Mouse (Mus musculus): ENCODE results near the gene Aatk. TPM values are rescaled to one million over a fixed set of nuclear protein-coding genes. Genes with fewer than 3 reads are reported as not detected.

Gene Aatk
- polyA plus RNA-seq, 1 experiment from 2014 or later: 3.5 TPM

DNA sequence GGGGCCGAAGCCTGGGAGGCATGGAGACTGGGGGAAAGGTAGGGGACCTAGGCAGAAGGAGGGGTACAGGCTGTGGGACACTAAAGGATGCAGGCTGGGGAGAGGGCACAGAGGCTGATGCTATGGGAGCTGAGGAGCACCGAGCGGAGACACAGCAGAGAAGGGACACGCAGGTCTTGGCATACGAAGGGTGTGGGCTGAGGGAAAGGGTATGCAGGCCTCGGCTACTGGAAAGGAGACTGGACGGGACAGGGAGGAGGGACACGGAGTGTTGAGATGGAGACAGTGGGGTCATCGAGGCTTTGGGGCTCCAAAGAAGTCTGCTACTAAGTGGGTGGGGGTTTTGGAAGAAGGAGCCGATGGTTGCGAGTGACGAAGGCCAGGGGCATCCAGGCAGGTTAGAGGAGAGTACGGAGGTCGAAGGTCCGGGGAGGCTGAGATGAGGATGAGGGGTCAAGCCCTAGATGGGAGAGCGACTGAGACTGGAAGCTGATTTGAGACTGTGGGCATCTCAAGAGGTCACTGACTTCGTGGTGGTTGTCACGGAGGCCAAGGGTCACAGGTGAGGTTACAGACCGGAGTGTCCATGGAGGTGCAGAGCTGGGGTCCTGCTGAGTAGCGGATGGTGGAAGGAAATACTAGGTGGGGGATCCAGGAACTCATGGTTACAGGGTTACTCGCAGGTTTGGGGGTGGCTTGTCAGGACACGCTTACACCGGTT is 724 bp upstream of the Aatk start:
- ATAC-seq (replicated peaks; ENCODE audit: low FRiP score): peak; percentile 49; the same call in 1 of the 2 replicates
- WGBS: 7% methylated on average over 23 of the region's 23 CpGs
- no peak for DNase-seq (ENCODE audit: low spot score)
- H3K9me3 ChIP-seq (ENCODE audit: control insufficient read depth, low read length): no peaks in the 10 kb centered on the region
- H3K4me1 ChIP-seq (replicated peaks; ENCODE audit: control insufficient read depth, insufficient read depth, low read length): peaks cover 18% of the 10 kb centered on the region
- no peaks in the 10 kb centered on the region for H3K36me3 ChIP-seq (ENCODE audit: control insufficient read depth, insufficient read depth, low read length)
- peak overlapping the region; percentile 87 for H3K9ac ChIP-seq (ENCODE audit: low read length)
- peak overlapping the region; percentile 97 for H3K4me2 ChIP-seq (ENCODE audit: low read depth, low read length, severe bottlenecking)
- no peak overlapping the region for H3K27ac ChIP-seq (ENCODE audit: low read depth, low read length)
- H3K4me3 ChIP-seq (ENCODE audit: low read depth, low read length): peak overlapping the region; percentile 64
- H3K27me3 ChIP-seq (ENCODE audit: control insufficient read depth, insufficient read depth, low read length): peaks cover 14% of the 10 kb centered on the region

DNA sequence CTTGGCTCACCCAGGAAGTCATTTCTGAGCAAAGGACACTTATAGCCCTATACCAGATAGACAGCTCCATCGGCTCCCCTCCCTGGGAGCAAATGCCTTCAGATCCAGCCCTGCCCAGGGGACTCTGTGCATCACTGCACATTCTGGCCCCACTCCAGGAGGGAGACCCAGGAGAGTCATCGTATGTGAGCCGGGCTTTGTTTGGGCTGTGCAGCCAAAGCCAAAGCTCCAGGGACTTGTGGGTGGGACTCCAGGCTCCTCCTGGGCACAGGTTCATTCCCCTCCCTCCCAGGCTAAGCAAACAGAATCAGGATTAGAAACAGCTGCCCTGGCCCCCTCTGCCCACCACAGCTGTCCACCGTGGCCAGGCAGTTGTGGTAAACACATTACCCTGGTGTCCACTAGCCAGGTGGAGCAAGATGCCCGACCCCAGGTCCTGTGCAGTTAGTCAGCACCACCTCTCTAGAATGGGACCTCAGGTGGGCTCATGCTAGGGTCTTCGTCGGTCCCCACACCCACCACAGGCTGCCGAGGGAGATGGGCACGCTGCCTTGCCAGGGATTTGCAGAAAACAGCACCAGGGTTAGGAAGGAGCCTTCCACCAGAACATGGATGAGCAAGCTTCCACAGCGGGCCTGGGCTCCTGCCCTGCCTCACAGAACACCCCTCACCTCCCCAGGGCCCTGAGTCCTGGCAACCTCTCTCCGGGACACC is 971 bp downstream of the Aatk start:
- H3K4me1 ChIP-seq (replicated peaks; ENCODE audit: control insufficient read depth, insufficient read depth, low read length): peaks cover 18% of the 10 kb centered on the region

DNA sequence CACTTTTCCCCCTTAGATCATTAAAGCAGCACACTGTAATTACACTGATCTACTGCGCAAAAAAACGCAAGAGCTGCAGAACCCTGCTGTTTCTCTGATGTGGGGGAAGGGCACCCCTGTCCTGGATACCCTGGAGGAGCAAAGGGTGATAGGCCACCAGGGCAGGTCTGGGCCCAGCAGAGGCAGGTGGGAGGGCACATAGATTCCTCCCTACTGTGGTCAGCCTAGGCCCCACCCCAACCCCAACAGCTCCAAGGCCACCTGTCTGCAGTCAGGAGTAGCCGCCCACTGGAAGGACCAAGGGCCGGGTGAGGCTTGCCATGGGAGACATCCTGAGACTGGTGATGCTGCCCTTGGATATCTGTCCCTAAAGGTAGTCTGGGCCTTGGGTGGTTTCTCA is 1.6 kb downstream of the Aatk start:
- Histone ChIP-seq H3K9me3 (ENCODE audit: control insufficient read depth, low read length) (no peaks in the 10 kb centered on the region), H3K4me3 (ENCODE audit: low read depth, low read length) (no peak overlapping the region), H3K36me3 (ENCODE audit: control insufficient read depth, insufficient read depth, low read length) (no peaks in the 10 kb centered on the region), H3K27ac (ENCODE audit: low read depth, low read length) (no peak overlapping the region), H3K27me3 (ENCODE audit: control insufficient read depth, insufficient read depth, low read length) (peaks cover 14% of the 10 kb centered on the region), H3K4me2 (ENCODE audit: low read depth, low read length, severe bottlenecking) (no peak overlapping the region), H3K4me1 (replicated peaks; ENCODE audit: control insufficient read depth, insufficient read depth, low read length) (peaks cover 18% of the 10 kb centered on the region), H3K9ac (ENCODE audit: low read length) (no peak overlapping the region)
- ATAC-seq (replicated peaks; ENCODE audit: low FRiP score): no peak
- no peak for DNase-seq (ENCODE audit: low spot score)
- WGBS: 70% methylated on average over 4 of the region's 4 CpGs

More for the DNA sequence above, 971 bp downstream of the Aatk start:
- 44% methylated on average over 11 of the region's 11 CpGs for WGBS
- no peak for ATAC-seq (replicated peaks; ENCODE audit: low FRiP score)
- DNase-seq (ENCODE audit: low spot score): no peak
- Histone ChIP-seq H3K4me2 (ENCODE audit: low read depth, low read length, severe bottlenecking) (peak overlapping the region; percentile 97), H3K9me3 (ENCODE audit: control insufficient read depth, low read length) (no peaks in the 10 kb centered on the region), H3K9ac (ENCODE audit: low read length) (peak overlapping the region; percentile 87), H3K36me3 (ENCODE audit: control insufficient read depth, insufficient read depth, low read length) (no peaks in the 10 kb centered on the region), H3K4me3 (ENCODE audit: low read depth, low read length) (peak overlapping the region; percentile 64), H3K27ac (ENCODE audit: low read depth, low read length) (no peak overlapping the region), H3K27me3 (ENCODE audit: control insufficient read depth, insufficient read depth, low read length) (peaks cover 14% of the 10 kb centered on the region)

DNA sequence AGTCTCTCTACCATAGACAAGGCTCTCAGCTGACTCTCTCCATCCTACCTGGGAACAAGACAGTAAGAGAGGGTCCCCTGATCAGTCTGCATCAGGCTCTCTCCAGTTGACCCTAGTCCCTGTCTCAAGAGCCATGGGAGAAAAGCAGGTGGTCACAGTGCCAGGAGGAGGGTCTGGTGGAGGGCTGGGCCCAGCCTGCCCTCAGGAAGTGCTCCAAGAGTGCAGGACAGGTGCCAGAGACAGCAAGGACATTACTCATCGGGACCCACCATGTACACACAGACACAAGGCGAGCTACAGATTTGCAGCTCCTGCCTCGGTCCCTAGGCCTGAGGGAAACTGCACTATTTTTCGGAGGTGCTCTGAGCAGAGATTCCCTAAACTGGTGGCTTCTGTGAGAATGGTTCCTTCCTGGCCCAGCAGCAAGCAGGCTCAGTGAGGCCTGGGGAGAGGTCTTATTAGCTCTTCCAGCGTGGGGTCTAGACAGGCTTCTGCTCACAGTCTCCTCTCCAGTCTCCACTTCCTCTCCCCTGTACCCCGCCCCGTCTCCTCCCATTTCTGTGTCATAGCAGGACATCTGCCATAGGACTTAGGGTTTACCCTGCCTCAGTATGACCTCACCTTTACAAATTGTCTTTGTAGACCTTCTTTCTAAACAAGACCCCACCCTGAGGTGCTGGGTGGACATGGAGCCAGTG is 4.7 kb downstream of the Aatk start:
- 81% methylated on average over 7 of the region's 7 CpGs for WGBS
- DNase-seq (ENCODE audit: low spot score) (no peak), ATAC-seq (replicated peaks; ENCODE audit: low FRiP score) (no peak)
- Histone ChIP-seq H3K4me3 (ENCODE audit: low read depth, low read length) (no peak overlapping the region), H3K27me3 (ENCODE audit: control insufficient read depth, insufficient read depth, low read length) (no peaks in the 10 kb centered on the region; the same call in 1 of the 2 replicates), H3K4me2 (ENCODE audit: low read depth, low read length, severe bottlenecking) (no peak overlapping the region), H3K9ac (ENCODE audit: low read length) (no peak overlapping the region), H3K36me3 (ENCODE audit: control insufficient read depth, insufficient read depth, low read length) (no peaks in the 10 kb centered on the region), H3K27ac (ENCODE audit: low read depth, low read length) (no peak overlapping the region), H3K9me3 (ENCODE audit: control insufficient read depth, low read length) (no peaks in the 10 kb centered on the region), H3K4me1 (replicated peaks; ENCODE audit: control insufficient read depth, insufficient read depth, low read length) (peaks cover 10% of the 10 kb centered on the region)

DNA sequence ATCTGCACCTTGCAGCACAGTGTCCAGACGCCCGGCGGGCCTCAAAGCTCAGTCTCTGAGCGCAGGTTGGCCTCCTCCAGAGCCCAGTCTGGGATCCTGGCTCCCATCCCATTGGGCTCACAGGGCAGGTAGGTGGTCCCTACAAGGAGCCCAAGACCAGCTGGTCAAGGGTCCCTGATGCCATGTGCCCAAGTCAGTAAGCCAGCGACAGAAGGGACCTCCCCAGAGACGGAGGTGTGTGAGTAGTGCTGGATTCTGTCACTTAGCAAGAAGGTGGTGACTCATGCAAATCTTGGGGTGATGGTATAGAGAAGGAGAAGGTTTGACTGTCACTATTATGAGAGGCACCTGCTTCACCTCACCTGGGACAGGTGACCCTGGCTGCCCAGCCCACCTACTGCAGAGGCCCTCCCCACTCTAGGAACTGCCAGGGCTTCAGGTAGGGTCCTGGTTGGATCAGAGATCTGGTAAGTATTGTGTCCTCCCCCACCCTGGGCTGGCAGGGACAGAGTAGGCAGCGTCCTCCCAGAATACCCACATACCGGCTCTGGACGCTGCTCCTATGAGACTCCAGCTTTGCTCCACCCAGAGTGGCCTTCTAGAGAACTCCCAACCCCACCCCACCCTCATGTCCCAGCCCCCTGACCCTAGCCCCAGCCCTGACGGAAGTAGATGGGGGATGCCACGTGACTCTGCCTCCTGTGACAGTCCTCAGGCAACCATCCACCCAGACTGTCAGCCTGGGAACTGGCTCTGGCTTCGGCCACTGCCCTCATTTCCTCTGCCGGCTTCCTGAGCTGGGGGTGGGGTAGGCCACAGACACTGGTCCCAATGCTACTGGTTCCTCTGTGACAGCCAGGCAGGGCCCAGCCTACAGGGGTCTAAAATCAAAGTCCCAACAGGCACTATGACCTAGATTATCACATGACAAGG is 5.5 kb downstream of the Aatk start:
- no peaks in the 10 kb centered on the region; the same call in 1 of the 2 replicates for H3K27me3 ChIP-seq (ENCODE audit: control insufficient read depth, insufficient read depth, low read length)
- ATAC-seq (replicated peaks; ENCODE audit: low FRiP score): no peak
- no peak overlapping the region for H3K4me3 ChIP-seq (ENCODE audit: low read depth, low read length)
- no peak for DNase-seq (ENCODE audit: low spot score)
- 72% methylated on average over 13 of the region's 13 CpGs for WGBS
- H3K4me2 ChIP-seq (ENCODE audit: low read depth, low read length, severe bottlenecking): no peak overlapping the region
- H3K9ac ChIP-seq (ENCODE audit: low read length): no peak overlapping the region
- peaks cover 8% of the 10 kb centered on the region for H3K4me1 ChIP-seq (replicated peaks; ENCODE audit: control insufficient read depth, insufficient read depth, low read length)
- no peak overlapping the region for H3K27ac ChIP-seq (ENCODE audit: low read depth, low read length)
- H3K9me3 ChIP-seq (ENCODE audit: control insufficient read depth, low read length): no peaks in the 10 kb centered on the region
- H3K36me3 ChIP-seq (ENCODE audit: control insufficient read depth, insufficient read depth, low read length): no peaks in the 10 kb centered on the region

DNA sequence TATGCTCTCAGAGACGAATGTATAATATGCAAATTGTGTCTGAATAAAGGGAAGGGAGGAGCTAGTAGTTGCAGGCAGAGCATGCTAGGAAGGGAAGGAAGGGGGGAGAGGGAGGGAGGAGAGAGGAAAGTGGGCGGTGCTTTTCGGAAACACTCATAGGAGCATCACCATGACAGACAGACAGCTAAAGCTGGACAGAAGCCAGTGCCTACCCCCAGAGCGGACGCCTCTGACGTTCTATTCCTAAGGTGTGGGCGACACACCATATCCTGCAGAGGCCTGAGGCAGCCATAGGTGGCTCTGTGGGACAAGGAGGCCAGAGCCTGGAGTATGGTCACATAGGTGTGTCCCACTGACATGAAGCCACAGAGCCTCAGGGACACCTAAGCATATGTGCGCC is 6.5 kb downstream of the Aatk start:
- H3K27me3 ChIP-seq (ENCODE audit: control insufficient read depth, insufficient read depth, low read length): no peaks in the 10 kb centered on the region
- H3K9me3 ChIP-seq (ENCODE audit: control insufficient read depth, low read length): no peaks in the 10 kb centered on the region
- no peak for ATAC-seq (replicated peaks; ENCODE audit: low FRiP score)
- no peaks in the 10 kb centered on the region for H3K4me1 ChIP-seq (replicated peaks; ENCODE audit: control insufficient read depth, insufficient read depth, low read length)
- no peaks in the 10 kb centered on the region for H3K36me3 ChIP-seq (ENCODE audit: control insufficient read depth, insufficient read depth, low read length)
- H3K4me2 ChIP-seq (ENCODE audit: low read depth, low read length, severe bottlenecking): no peak overlapping the region
- no peak overlapping the region for H3K27ac ChIP-seq (ENCODE audit: low read depth, low read length)
- no peak for DNase-seq (ENCODE audit: low spot score)
- WGBS: 78% methylated on average over 8 of the region's 8 CpGs
- no peak overlapping the region for H3K9ac ChIP-seq (ENCODE audit: low read length)
- no peak overlapping the region for H3K4me3 ChIP-seq (ENCODE audit: low read depth, low read length)

DNA sequence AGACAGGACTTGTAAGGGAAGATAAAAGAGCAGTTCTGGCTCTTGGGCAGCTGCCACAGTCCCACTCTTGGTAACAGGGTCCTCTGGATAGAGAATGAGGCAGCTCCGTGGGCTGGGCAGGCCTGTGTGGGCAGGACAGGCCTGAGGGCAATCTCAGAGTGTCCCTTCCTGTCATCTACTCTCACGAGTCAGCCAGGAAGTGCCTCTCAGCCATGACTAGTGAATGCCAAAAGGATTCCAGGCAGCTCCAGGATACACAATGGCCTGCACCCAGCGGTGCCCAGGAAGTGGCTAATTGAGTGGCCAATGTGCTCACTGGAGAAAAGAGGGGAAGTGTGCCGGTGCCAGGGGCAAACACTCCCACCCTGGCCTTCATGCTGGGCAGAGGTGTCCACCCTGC is 7.4 kb downstream of the Aatk start:
- H3K9ac ChIP-seq (ENCODE audit: low read length): no peak overlapping the region
- no peak overlapping the region for H3K27ac ChIP-seq (ENCODE audit: low read depth, low read length)

DNA sequence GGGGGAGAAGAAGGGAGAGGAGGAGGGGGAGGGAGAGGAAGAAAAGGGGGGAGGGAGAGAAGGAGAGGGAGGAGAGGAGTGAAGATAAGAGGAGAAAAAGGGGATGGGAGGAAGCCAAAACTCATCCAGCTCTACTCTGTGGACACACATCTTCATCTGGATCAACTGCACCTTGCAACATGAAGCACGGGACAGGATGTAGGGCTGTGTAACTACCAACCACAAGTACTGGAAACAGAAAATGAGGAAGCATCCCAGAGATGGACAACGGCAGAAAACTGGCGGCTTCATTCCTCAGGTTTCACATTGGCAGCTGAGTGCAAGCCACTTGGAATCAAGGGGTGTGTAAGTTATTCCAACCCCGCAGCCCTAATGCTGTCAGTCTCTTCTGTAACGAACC is 12.2 kb downstream of the Aatk start:
- no peak for ATAC-seq (replicated peaks; ENCODE audit: low FRiP score)
- Histone ChIP-seq H3K9me3 (ENCODE audit: control insufficient read depth, low read length) (no peaks in the 10 kb centered on the region), H3K9ac (ENCODE audit: low read length) (no peak overlapping the region), H3K4me2 (ENCODE audit: low read depth, low read length, severe bottlenecking) (no peak overlapping the region), H3K27ac (ENCODE audit: low read depth, low read length) (no peak overlapping the region), H3K4me3 (ENCODE audit: low read depth, low read length) (no peak overlapping the region), H3K36me3 (ENCODE audit: control insufficient read depth, insufficient read depth, low read length) (no peaks in the 10 kb centered on the region), H3K4me1 (replicated peaks; ENCODE audit: control insufficient read depth, insufficient read depth, low read length) (0 out of 2 replicates have a peak, but pooled peaks cover 2% of the 10 kb centered on the region), H3K27me3 (ENCODE audit: control insufficient read depth, insufficient read depth, low read length) (no peaks in the 10 kb centered on the region)
- DNase-seq (ENCODE audit: low spot score): no peak
- WGBS: 75% methylated on average over 5 of the region's 5 CpGs

More for the DNA sequence above, 7.4 kb downstream of the Aatk start:
- H3K36me3 ChIP-seq (ENCODE audit: control insufficient read depth, insufficient read depth, low read length): no peaks in the 10 kb centered on the region
- H3K4me3 ChIP-seq (ENCODE audit: low read depth, low read length): no peak overlapping the region
- ATAC-seq (replicated peaks; ENCODE audit: low FRiP score) (no peak), DNase-seq (ENCODE audit: low spot score) (no peak)
- no peaks in the 10 kb centered on the region for H3K4me1 ChIP-seq (replicated peaks; ENCODE audit: control insufficient read depth, insufficient read depth, low read length)
- no peaks in the 10 kb centered on the region for H3K27me3 ChIP-seq (ENCODE audit: control insufficient read depth, insufficient read depth, low read length)
- no peak overlapping the region for H3K4me2 ChIP-seq (ENCODE audit: low read depth, low read length, severe bottlenecking)
- 46% methylated on average over 4 of the region's 4 CpGs for WGBS
- no peaks in the 10 kb centered on the region for H3K9me3 ChIP-seq (ENCODE audit: control insufficient read depth, low read length)

All from forebrain, embryonic 11.5 days (tissue).